Mouse (Mus musculus) heart, adult 2 months (tissue): ENCODE data around the gene Shisal2a. TPM values are rescaled to one million over a fixed set of nuclear protein-coding genes. Genes with fewer than 3 reads are reported as not detected.
A peak's percentile ranks its signal among the peaks of the same experiment; 100 is the strongest.

Experiments used
- DNase-seq, 2 experiments: peaks; one replicate each; pipeline ENCODE4 v3.0.0; 2021
- H3K27ac ChIP-seq: fragments of 200-600 bp; 2 replicates; pipeline ENCODE4 v1.8.1; 2022
- H3K27me3 ChIP-seq: fragments of 200-500 bp; 2 replicates; pipeline ENCODE4 v1.6.1; 2012; ENCODE audit warnings: mild to moderate bottlenecking, low read length, inconsistent platforms, mixed read lengths; ENCODE audit not compliant: control insufficient read depth, insufficient read depth
- H3K36me3 ChIP-seq: fragments of 200-500 bp; 2 replicates; pipeline ENCODE4 v1.6.1; 2012; ENCODE audit warnings: low read length, inconsistent platforms; ENCODE audit not compliant: control insufficient read depth, insufficient read depth
- H3K4me1 ChIP-seq: fragments of 200-500 bp; 2 replicates; pipeline ENCODE4 v1.6.1; 2011; ENCODE audit warnings: low read length; ENCODE audit not compliant: control insufficient read depth, insufficient read depth
- H3K4me3 ChIP-seq: fragments of 200-600 bp; 2 replicates; pipeline ENCODE4 v1.8.1; 2022
- H3K79me2 ChIP-seq: fragments of 200-500 bp; replicated peaks from 2 replicates; pipeline ENCODE4 v1.6.1; 2012; ENCODE audit warnings: mild to moderate bottlenecking, inconsistent platforms, low read length, moderate library complexity, mixed read lengths; ENCODE audit not compliant: control insufficient read depth, insufficient read depth
- H3K9ac ChIP-seq: fragments of 200-500 bp; 2 replicates; pipeline ENCODE4 v1.6.1; 2012; ENCODE audit warnings: low read depth, mild to moderate bottlenecking, control low read depth, inconsistent platforms, low read length, mixed read lengths
- CTCF ChIP-seq: fragments of 200-600 bp; IDR thresholded peaks from 2 replicates; pipeline ENCODE4 v1.8.1; 2022; ENCODE audit warnings: antibody characterized with exemption, mild to moderate bottlenecking, moderate library complexity
- EP300 ChIP-seq: fragments of 200-500 bp; IDR thresholded peaks from 2 replicates; pipeline ENCODE4 v1.6.1; 2011; ENCODE audit warnings: low read depth, low read length, control low read depth; ENCODE audit not compliant: insufficient read depth
- POLR2A ChIP-seq: fragments of 200-500 bp; IDR thresholded peaks from 2 replicates; pipeline ENCODE4 v1.6.1; 2011; ENCODE audit warnings: mild to moderate bottlenecking, low read depth, low read length, control low read depth; ENCODE audit not compliant: insufficient read depth
- WGBS: fragments of 180-500 bp; shearing (Covaris S2); methylation state at CpG from one replicate; pipeline ENCODE4 v1.1.7; 2018; 5-methylcytosine and 5-hydroxymethylcytosine counted together
- intact Hi-C: fragments of 180-260 bp; cut with DNase I; formaldehyde crosslinking; loops from one replicate; pipeline ENCODE4 v1.15.1; 2025
- polyA plus RNA-seq: library from polyadenylated mRNA; depleted of rRNA; stranded (reverse); fragments of >200 nt; gene quantifications from 2 replicates; pipeline ENCODE4 v1.2.3, GENCODE M21; 2012
- total RNA-seq, 2 experiments: library from RNA; stranded (reverse); gene quantifications; 2 replicates each; pipeline ENCODE4 v1.2.3; 2021

The Shisal2a gene
- total and polyA plus RNA-seq, 3 experiments: not detected

DNA sequence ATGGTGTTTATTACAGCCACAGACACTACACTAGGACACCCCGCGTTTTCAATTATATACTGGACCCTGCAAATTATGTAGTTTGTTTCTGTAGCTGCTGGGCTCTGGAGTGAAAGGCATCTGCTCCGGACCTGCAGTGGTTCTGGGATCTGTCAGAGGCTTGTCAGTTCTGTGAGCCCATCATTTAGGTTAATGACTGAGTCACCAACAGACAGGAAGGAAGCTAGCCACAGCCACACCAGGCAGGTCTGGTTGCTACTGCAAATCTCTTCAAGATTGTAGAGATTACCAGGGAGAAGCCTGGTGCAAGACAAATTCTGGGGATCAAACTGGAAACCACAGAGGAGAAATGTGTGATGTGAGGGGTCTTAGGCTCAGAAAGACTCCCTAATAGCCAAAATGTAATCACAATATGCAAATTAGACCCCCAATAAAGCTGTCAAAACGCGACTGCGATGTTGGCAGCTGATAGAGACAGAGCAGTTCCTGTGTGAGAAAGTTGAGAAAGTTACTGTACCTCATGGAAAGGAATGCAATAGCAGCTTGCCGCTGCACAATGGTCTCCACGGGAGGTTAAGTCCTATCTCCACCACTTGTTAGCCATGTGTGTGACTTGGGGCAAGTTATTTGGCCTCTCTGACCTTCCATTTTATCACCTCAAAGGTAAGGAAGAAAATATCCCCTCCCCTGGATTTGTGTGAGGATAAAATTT is 33.2 kb downstream of the Shisal2a start:
- H3K27me3 ChIP-seq: no peaks in the 10 kb centered on the region
- DNase-seq: no peak
- H3K9ac ChIP-seq: no peak overlapping the region
- WGBS: 32% methylated on average over 8 of the region's 8 CpGs
- H3K36me3 ChIP-seq: peaks cover 5% of the 10 kb centered on the region; the same call in 1 of the 2 replicates
- peak overlapping the region; percentile 58 for H3K27ac ChIP-seq
- peaks cover 23% of the 10 kb centered on the region for H3K4me1 ChIP-seq
- H3K4me3 ChIP-seq: no peak overlapping the region
- intact Hi-C loops: loop anchor here (2.0 kb wide), 1 partner anchor 37 kb away; no protein-coding TSS in a partner anchor
- TF ChIP-seq EP300: no peak
- no peak for TF ChIP-seq POLR2A
- no peak for TF ChIP-seq CTCF
- H3K79me2 ChIP-seq: no peaks in the 10 kb centered on the region

DNA sequence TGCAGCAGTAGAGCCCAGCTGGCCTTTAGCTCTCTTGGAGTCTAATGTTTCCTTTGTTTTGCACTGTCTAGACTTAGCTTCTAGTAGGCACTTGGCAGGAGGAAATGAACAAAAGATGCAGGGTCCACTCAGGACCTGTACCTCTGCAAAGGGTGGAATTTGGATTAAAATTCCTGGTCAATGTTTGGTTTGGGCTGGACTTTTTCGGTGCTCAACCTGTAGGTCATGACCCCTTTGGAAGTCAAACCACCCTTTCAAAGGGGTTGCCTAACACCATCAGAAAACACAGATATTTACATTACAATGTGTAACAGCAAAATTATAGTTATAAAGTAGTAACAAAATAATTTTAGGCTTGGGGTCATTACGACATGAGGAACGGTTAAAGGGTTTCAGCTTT is 34.1 kb downstream of the Shisal2a start:
- Histone ChIP-seq H3K36me3 (peaks cover 5% of the 10 kb centered on the region; the same call in 1 of the 2 replicates), H3K79me2 (no peaks in the 10 kb centered on the region), H3K4me1 (peaks cover 22% of the 10 kb centered on the region), H3K27me3 (no peaks in the 10 kb centered on the region), H3K9ac (no peak overlapping the region), H3K4me3 (no peak overlapping the region), H3K27ac (peak overlapping the region; percentile 64)
- intact Hi-C loops: no loop called here
- 92% methylated on average over 3 of the region's 3 CpGs for WGBS
- DNase-seq: no peak
- TF ChIP-seq POLR2A (no peak), CTCF (no peak), EP300 (no peak)

DNA sequence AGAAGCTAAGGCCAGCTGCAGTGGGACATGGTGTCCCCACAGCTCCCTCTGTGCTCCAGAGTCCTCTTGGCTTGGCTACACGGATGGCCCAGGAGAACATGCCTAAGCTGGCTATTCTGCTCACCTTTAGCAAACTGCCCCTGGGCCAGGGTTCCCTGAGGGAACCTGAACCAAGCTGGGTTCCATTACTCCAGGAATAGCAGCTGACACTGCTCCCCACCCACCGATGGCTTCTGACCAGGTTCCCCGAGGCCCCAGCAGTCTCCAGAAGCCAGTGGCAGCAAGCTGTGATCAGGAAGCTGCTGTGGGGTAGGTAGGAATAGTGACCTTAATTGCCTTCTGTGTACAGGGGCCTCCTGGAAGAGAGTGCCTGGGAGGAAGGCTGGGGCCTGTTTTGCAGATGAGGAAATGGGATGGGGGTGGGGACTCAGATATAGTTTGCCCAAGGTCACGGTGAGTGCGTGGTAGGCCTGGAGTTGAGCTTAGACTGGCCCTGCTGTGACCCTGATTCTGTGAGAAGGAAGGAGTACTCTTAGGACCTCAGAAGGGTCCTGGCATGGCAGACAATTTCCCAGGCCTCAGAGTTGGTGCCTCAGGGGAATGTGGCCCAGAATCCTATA is 34.8 kb downstream of the Shisal2a start:
- H3K27ac ChIP-seq: peak overlapping the region; percentile 64
- peaks cover 22% of the 10 kb centered on the region for H3K4me1 ChIP-seq
- TF ChIP-seq EP300: no peak
- H3K36me3 ChIP-seq: peaks cover 5% of the 10 kb centered on the region; the same call in 1 of the 2 replicates
- intact Hi-C loops: no loop called here
- WGBS: 18% methylated on average over 5 of the region's 5 CpGs
- peak overlapping the region; percentile 21 for H3K9ac ChIP-seq
- peak in 1 of 2 experiments; percentile 34 for DNase-seq
- H3K79me2 ChIP-seq: no peaks in the 10 kb centered on the region
- no peaks in the 10 kb centered on the region for H3K27me3 ChIP-seq
- no peak overlapping the region for H3K4me3 ChIP-seq

DNA sequence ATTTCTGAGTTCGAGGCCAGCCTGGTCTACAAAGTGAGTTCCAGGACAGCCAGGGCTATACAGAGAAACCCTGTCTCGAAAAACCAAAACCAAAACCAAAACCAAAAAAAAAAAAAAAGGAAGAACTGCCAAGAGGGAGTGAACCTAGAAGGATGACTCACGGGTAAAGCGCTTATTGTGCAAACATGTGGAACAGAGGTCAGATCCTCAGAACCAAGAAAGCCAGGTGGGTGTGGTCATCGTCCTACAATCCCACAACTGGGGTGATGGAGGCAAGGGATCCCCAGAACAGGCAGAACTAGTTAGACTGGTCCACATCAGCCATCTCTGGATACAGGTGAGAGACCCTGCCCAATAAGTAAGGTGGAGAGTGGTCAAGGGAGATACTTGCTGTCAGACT is 36.0 kb downstream of the Shisal2a start:
- intact Hi-C loops: no loop called here
- Histone ChIP-seq H3K27me3 (no peaks in the 10 kb centered on the region), H3K79me2 (no peaks in the 10 kb centered on the region), H3K36me3 (peaks cover 5% of the 10 kb centered on the region; the same call in 1 of the 2 replicates), H3K9ac (no peak overlapping the region), H3K4me3 (no peak overlapping the region), H3K27ac (no peak overlapping the region; the same call in 1 of the 2 replicates), H3K4me1 (peaks cover 22% of the 10 kb centered on the region)
- WGBS: 45% methylated on average over 5 of the region's 5 CpGs
- TF ChIP-seq CTCF (no peak), EP300 (no peak), POLR2A (no peak)
- no peak for DNase-seq

DNA sequence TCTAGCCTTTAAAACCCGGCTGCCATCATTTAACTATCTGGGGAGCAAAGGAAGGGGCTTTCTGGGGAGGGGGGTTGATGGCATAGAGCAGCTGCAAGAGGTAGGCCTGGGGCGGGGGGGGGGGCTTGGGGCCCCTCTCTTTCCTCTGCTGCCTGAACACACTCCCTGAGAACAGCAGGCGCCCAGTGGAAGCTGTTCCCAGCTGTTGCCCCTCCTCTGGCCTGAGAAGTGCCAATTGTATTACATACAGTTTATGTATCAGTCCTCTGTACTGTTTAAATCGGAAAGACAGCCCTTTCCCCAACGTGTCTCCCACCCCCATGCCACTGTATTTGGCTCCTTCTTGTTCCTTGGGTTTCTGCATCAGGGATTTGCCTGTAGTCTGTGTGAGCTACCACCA is 37.3 kb downstream of the Shisal2a start:
- H3K9ac ChIP-seq: no peak overlapping the region
- no peak for DNase-seq
- H3K27me3 ChIP-seq: no peaks in the 10 kb centered on the region
- H3K36me3 ChIP-seq: peaks cover 5% of the 10 kb centered on the region; the same call in 1 of the 2 replicates
- 54% methylated on average over 5 of the region's 5 CpGs for WGBS
- TF ChIP-seq CTCF: no peak
- TF ChIP-seq EP300: no peak
- TF ChIP-seq POLR2A: no peak
- no peaks in the 10 kb centered on the region for H3K79me2 ChIP-seq
- no peak overlapping the region for H3K27ac ChIP-seq
- no peak overlapping the region for H3K4me3 ChIP-seq
- intact Hi-C loops: no loop called here
- H3K4me1 ChIP-seq: peaks cover 20% of the 10 kb centered on the region

DNA sequence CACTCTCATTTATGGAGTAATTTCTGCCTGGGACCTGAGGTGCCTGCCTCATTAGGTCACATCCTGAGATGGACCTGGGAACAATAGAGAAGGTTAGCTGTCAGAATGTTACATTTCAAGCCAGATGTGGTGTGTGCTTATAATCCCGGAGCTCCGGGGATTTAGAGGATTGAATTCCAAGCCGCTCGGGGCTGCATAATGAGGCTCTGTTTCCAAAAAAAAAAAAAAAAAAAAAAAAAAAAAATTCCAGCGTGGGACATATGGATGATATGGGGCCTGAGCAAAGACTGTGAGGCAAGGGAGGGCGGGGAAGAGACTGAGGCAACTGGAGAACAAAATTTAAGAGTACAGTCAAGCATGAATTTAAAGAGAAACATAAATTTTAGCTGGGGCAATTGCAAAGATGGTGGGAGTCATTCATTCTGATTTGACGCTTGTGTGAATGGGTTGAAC is 38.5 kb downstream of the Shisal2a start:
- WGBS: 34% methylated on average over 7 of the region's 7 CpGs
- no peaks in the 10 kb centered on the region for H3K27me3 ChIP-seq
- no peak overlapping the region for H3K9ac ChIP-seq
- 0 out of 2 replicates have a peak, but pooled peaks have one; percentile 19 for TF ChIP-seq EP300
- TF ChIP-seq POLR2A: no peak
- peak overlapping the region; percentile 61 for H3K27ac ChIP-seq
- H3K4me1 ChIP-seq: peaks cover 14% of the 10 kb centered on the region
- peaks cover 5% of the 10 kb centered on the region; the same call in 1 of the 2 replicates for H3K36me3 ChIP-seq
- H3K4me3 ChIP-seq: no peak overlapping the region
- no peaks in the 10 kb centered on the region for H3K79me2 ChIP-seq
- intact Hi-C loops: loop anchor here (5.0 kb wide), 1 partner anchor 63 kb away; the partner anchor contains the start of gene Gpx7
- DNase-seq: no peak
